18 mouse cellular contexts compared by ENCODE assay signal in genomic region chr4:148403402-148403801, GRCm38 (mm10). TPM values are rescaled to one million over a fixed set of nuclear protein-coding genes. Genes with fewer than 3 reads are reported as not detected.
DNase-seq lines count a peak whose midpoint lies in the region; ATAC-seq lines count a peak whose summit lies in the region.
"Had no signal": no experiment of that assay in that cellular context is flagged by ENCODE, and none has a peak within 500 bp of the region (broad histone marks: within the 10 kb centered on the region; RNA-seq: fewer than 3 reads in every experiment).

No protein-coding gene starts in this region.

- no peaks in the 10 kb centered on the region for H3K9me3 ChIP-seq in midbrain, embryonic 14.5 days (ENCODE audit: control insufficient read depth, low read length)
- no peaks in the 10 kb centered on the region for H3K9me3 ChIP-seq in midbrain, embryonic 15.5 days
- H3K9me3 ChIP-seq in hindbrain, embryonic 14.5 days (ENCODE audit: control insufficient read depth, low read length): no peaks in the 10 kb centered on the region
- H3K9me3 ChIP-seq: embryonic facial prominence, embryonic 12.5 days; heart, embryonic 10.5 days had no signal

- ATAC-seq in midbrain, embryonic 14.5 days (ENCODE audit: low FRiP score, low TSS enrichment): no peak
- ATAC-seq in midbrain, embryonic 15.5 days (replicated peaks): no peak
- 0 out of 2 replicates have a peak, but pooled peaks have one; percentile 29 for ATAC-seq in hindbrain, embryonic 14.5 days (ENCODE audit: low FRiP score)
- ATAC-seq in megakaryocyte-erythroid progenitor cell, adult 5-6 weeks (replicated peaks; ENCODE audit: low FRiP score, low TSS enrichment, poor library complexity, severe bottlenecking): no peak
- ATAC-seq: intestine, embryonic 16.5 days had no signal

- no peak overlapping the region for H3K27ac ChIP-seq in midbrain, embryonic 14.5 days (replicated peaks; ENCODE audit: low read depth, low read length)
- no peak overlapping the region for H3K27ac ChIP-seq in midbrain, embryonic 15.5 days
- peak overlapping the region; percentile 47; the same call in 1 of the 2 replicates for H3K27ac ChIP-seq in hindbrain, embryonic 14.5 days
- H3K27ac ChIP-seq: embryonic facial prominence, embryonic 12.5 days; heart, embryonic 10.5 days; macrophage had no signal

- peaks cover 16% of the 10 kb centered on the region; the same call in 1 of the 2 replicates for H3K27me3 ChIP-seq in midbrain, embryonic 14.5 days (ENCODE audit: control insufficient read depth, insufficient read depth, low read length)
- peaks cover 15% of the 10 kb centered on the region; the same call in 1 of the 2 replicates for H3K27me3 ChIP-seq in midbrain, embryonic 15.5 days (replicated peaks)
- H3K27me3 ChIP-seq in hindbrain, embryonic 14.5 days (ENCODE audit: control insufficient read depth, insufficient read depth, low read length): peaks cover 15% of the 10 kb centered on the region; the same call in 1 of the 2 replicates

- no peaks in the 10 kb centered on the region for H3K36me3 ChIP-seq in midbrain, embryonic 14.5 days (ENCODE audit: control insufficient read depth, insufficient read depth, low read length)
- H3K36me3 ChIP-seq in midbrain, embryonic 15.5 days (replicated peaks): no peaks in the 10 kb centered on the region
- no peaks in the 10 kb centered on the region for H3K36me3 ChIP-seq in hindbrain, embryonic 14.5 days (replicated peaks; ENCODE audit: control insufficient read depth, insufficient read depth)
- H3K36me3 ChIP-seq: embryonic facial prominence, embryonic 12.5 days; heart, embryonic 10.5 days had no signal

- peaks cover 28% of the 10 kb centered on the region for H3K4me1 ChIP-seq in midbrain, embryonic 14.5 days (ENCODE audit: control insufficient read depth, insufficient read depth, low read length)
- H3K4me1 ChIP-seq in midbrain, embryonic 15.5 days: peaks cover 31% of the 10 kb centered on the region
- peaks cover 41% of the 10 kb centered on the region for H3K4me1 ChIP-seq in hindbrain, embryonic 14.5 days (replicated peaks; ENCODE audit: control insufficient read depth, insufficient read depth, low read length)

- DNase-seq in midbrain, embryonic 14.5 days: peak; percentile 34
- peak; percentile 63 for DNase-seq in cerebellum, postnatal 14 days
- no peak for DNase-seq in hindbrain, embryonic 14.5 days (ENCODE audit: low spot score)
- DNase-seq in retina, embryonic 14.5 days (ENCODE audit: low spot score): peak; percentile 27
- no peak for DNase-seq in Muller cell, postnatal 12 days (ENCODE audit: inconsistent ontology term)
- no peak for DNase-seq in kidney, postnatal 36 days
- DNase-seq: adrenal gland, postnatal 36 days; gastrocnemius, postnatal 25 days; kidney, postnatal 10 days; liver; lung, adult 18-20 months; thymus, postnatal 4 days had no signal

- no peak overlapping the region for H3K9ac ChIP-seq in midbrain, embryonic 14.5 days (replicated peaks; ENCODE audit: low read length)
- no peak overlapping the region for H3K9ac ChIP-seq in midbrain, embryonic 15.5 days
- H3K9ac ChIP-seq in hindbrain, embryonic 14.5 days: peak overlapping the region; percentile 11
- H3K9ac ChIP-seq: embryonic facial prominence, embryonic 12.5 days had no signal

- WGBS in midbrain, embryonic 14.5 days: 20% methylated on average over 12 of the region's 12 CpGs
- 13% methylated on average over 12 of the region's 12 CpGs for WGBS in midbrain, embryonic 15.5 days
- 5% methylated on average over 12 of the region's 12 CpGs for WGBS in hindbrain, embryonic 14.5 days

- no peak overlapping the region for H3K4me2 ChIP-seq in midbrain, embryonic 14.5 days (ENCODE audit: low read length)
- no peak overlapping the region for H3K4me2 ChIP-seq in midbrain, embryonic 15.5 days
- H3K4me2 ChIP-seq in hindbrain, embryonic 14.5 days (replicated peaks): 0 out of 2 replicates have a peak overlapping the region, but pooled peaks have one; percentile 2
- H3K4me2 ChIP-seq: embryonic facial prominence, embryonic 12.5 days had no signal

- H3K4me3 ChIP-seq in midbrain, embryonic 14.5 days (replicated peaks; ENCODE audit: low read depth, low read length): no peak overlapping the region
- H3K4me3 ChIP-seq in midbrain, embryonic 15.5 days: no peak overlapping the region
- no peak overlapping the region for H3K4me3 ChIP-seq in hindbrain, embryonic 14.5 days (replicated peaks; ENCODE audit: low read length)
- H3K4me3 ChIP-seq: embryonic facial prominence, embryonic 12.5 days; heart, embryonic 10.5 days had no signal

RNA-seq across cellular contexts. Expression of gene Ubiad1, which starts 41.2 kb away (rescaled TPM):
- polyA plus RNA-seq in midbrain, embryonic 14.5 days (2014; fragmentation: Nextera tagmentation; extraction: Ambion mirVana): 14.7 and 15.9 TPM in 2 replicates
- polyA plus RNA-seq in midbrain, embryonic 15.5 days (2015; fragmentation: Nextera tagmentation; extraction: Ambion mirVana): 22.1 and 23.3 TPM in 2 replicates
- 12.2 and 13.4 TPM in 2 replicates for polyA plus RNA-seq in hindbrain, embryonic 14.5 days (2014; fragmentation: Nextera tagmentation; extraction: Ambion mirVana)
- total RNA-seq in megakaryocyte-erythroid progenitor cell, adult 5-6 weeks (2014; fragmentation: Nextera tagmentation): 14.9 and 21.7 TPM in 2 replicates
- 10.1 and 12.9 TPM in 2 replicates for total RNA-seq in megakaryocyte-erythroid progenitor cell, adult 5-6 weeks (2017)

RNA-seq across cellular contexts. Expression of gene Mtor, which starts 45.0 kb away (rescaled TPM):
- polyA plus RNA-seq in midbrain, embryonic 14.5 days (2014; fragmentation: Nextera tagmentation; extraction: Ambion mirVana): 30.6 and 34.8 TPM in 2 replicates
- 22.8 and 23.8 TPM in 2 replicates for polyA plus RNA-seq in midbrain, embryonic 15.5 days (2015; fragmentation: Nextera tagmentation; extraction: Ambion mirVana)
- 30.2 and 36.1 TPM in 2 replicates for polyA plus RNA-seq in hindbrain, embryonic 14.5 days (2014; fragmentation: Nextera tagmentation; extraction: Ambion mirVana)
- total RNA-seq in megakaryocyte-erythroid progenitor cell, adult 5-6 weeks (2014; fragmentation: Nextera tagmentation): 26.5 and 27.9 TPM in 2 replicates
- 9.1 and 12.2 TPM in 2 replicates for total RNA-seq in megakaryocyte-erythroid progenitor cell, adult 5-6 weeks (2017)

Comparison
In these comparisons a context has a peak if more than half of its experiments do, and no peak if none do; other contexts are left out.
1. DNase-seq: peak in midbrain, embryonic 14.5 days (single experiment), cerebellum, postnatal 14 days (2 of 2) and retina, embryonic 14.5 days (single experiment); none in hindbrain, embryonic 14.5 days (single experiment), Muller cell, postnatal 12 days (single experiment) and kidney, postnatal 36 days (0 of 2).